Mouse (Mus musculus): ENCODE results near the gene Ace. TPM values are rescaled to one million over a fixed set of nuclear protein-coding genes. Genes with fewer than 3 reads are reported as not detected.
"Not testable (repeated sequence)": the region's sequence is repeated elsewhere in the genome, so short reads cannot be mapped to it uniquely, and the experiment has no call there.

Gene Ace
- polyA plus RNA-seq, 1 experiment from 2014 or later: 222 TPM

DNA sequence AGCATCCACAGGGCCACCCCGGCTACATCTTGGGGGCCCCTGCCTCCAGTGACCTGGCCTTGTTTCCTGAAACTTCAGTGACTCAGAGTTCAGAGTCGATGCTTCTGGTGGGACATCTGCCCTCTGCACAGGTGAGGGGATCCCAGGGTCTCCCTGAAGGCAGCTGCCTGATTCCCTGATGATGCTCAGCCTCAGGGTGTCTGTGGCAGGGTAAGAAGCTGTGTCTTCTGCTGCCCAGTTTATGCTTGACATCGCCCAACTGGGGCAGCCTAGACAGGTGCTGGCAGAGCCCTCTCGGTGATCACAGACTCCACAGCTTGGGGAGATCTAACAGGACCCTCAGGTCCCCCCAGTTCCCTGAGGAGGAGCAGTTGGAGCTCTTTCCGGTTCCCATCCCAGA lies 59.9 kb downstream of the Ace start:
- 89% methylated on average over 5 of the region's 5 CpGs for WGBS
- no peak overlapping the region for H3K4me2 ChIP-seq (replicated peaks; ENCODE audit: low read depth)
- TF ChIP-seq CTCF (IDR thresholded peaks at IDR 0.05; ENCODE audit: low read depth): no peak
- H3K27ac ChIP-seq (ENCODE audit: low read depth, low read length): no peak overlapping the region
- no peak for ATAC-seq
- no peaks in the 10 kb centered on the region for H3K36me3 ChIP-seq (ENCODE audit: control insufficient read depth, insufficient read depth)
- H3K4me1 ChIP-seq (replicated peaks; ENCODE audit: control insufficient read depth, insufficient read depth, low read length): no peaks in the 10 kb centered on the region
- H3K27me3 ChIP-seq (replicated peaks; ENCODE audit: control insufficient read depth, insufficient read depth, low read length): no peaks in the 10 kb centered on the region
- H3K4me3 ChIP-seq (ENCODE audit: low read depth, low read length): no peak overlapping the region
- H3K9ac ChIP-seq (ENCODE audit: low read depth, low read length): no peak overlapping the region
- no peaks in the 10 kb centered on the region for H3K9me3 ChIP-seq (ENCODE audit: control insufficient read depth)

GRCm38 (mm10) chr11:106032074-106032473 lies 64.3 kb downstream of the Ace start:
- H3K9me3 ChIP-seq (ENCODE audit: control insufficient read depth); H3K27ac ChIP-seq (ENCODE audit: low read depth, low read length); H3K27me3 ChIP-seq (replicated peaks; ENCODE audit: control insufficient read depth, insufficient read depth, low read length); H3K4me1 ChIP-seq (replicated peaks; ENCODE audit: control insufficient read depth, insufficient read depth, low read length); H3K4me3 ChIP-seq (ENCODE audit: low read depth, low read length); H3K36me3 ChIP-seq (ENCODE audit: control insufficient read depth, insufficient read depth); H3K9ac ChIP-seq (ENCODE audit: low read depth, low read length); ATAC-seq; H3K4me2 ChIP-seq (replicated peaks; ENCODE audit: low read depth): not testable (repeated sequence)
- 20% methylated on average over 4 of the region's 25 CpGs for WGBS

GRCm38 (mm10) chr11:106033491-106033919 lies 65.8 kb downstream of the Ace start:
- peak overlapping the region; percentile 62 for H3K27ac ChIP-seq (ENCODE audit: low read depth, low read length)
- H3K4me2 ChIP-seq (replicated peaks; ENCODE audit: low read depth): peak overlapping the region; percentile 47
- 33% methylated on average over 11 of the region's 11 CpGs for WGBS
- peak overlapping the region; percentile 11; the same call in 1 of the 2 replicates for H3K9ac ChIP-seq (ENCODE audit: low read depth, low read length)
- no peaks in the 10 kb centered on the region for H3K27me3 ChIP-seq (replicated peaks; ENCODE audit: control insufficient read depth, insufficient read depth, low read length)
- ATAC-seq: no peak
- TF ChIP-seq CTCF (IDR thresholded peaks at IDR 0.05; ENCODE audit: low read depth): peak; percentile 29; the same call in 1 of the 2 replicates
- H3K36me3 ChIP-seq (ENCODE audit: control insufficient read depth, insufficient read depth): no peaks in the 10 kb centered on the region
- H3K9me3 ChIP-seq (ENCODE audit: control insufficient read depth): no peaks in the 10 kb centered on the region
- no peak overlapping the region for H3K4me3 ChIP-seq (ENCODE audit: low read depth, low read length)
- 0 out of 2 replicates have a peak, but pooled peaks cover 3% of the 10 kb centered on the region for H3K4me1 ChIP-seq (replicated peaks; ENCODE audit: control insufficient read depth, insufficient read depth, low read length)

DNA sequence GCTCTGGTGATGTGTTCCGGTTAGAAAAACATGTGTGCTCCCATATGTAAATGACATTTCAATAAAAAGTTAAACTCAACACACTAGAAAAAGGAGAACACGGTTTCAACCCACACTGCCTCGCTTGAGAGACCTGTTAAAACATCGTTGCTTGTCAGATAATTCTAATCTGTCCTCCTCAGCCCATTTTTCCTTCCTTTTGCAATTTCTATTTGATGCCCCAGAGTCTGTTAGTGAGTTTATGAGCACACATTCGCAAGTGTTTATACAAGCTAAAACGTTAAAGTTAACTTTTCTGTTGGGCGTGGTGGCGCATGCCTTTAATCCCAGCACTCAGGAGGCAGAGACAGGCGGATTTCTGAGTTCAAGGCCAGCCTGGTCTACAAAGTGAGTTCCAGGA lies 67.2 kb downstream of the Ace start:
- Histone ChIP-seq H3K4me2 (replicated peaks; ENCODE audit: low read depth) (no peak overlapping the region), H3K27me3 (replicated peaks; ENCODE audit: control insufficient read depth, insufficient read depth, low read length) (no peaks in the 10 kb centered on the region), H3K4me1 (replicated peaks; ENCODE audit: control insufficient read depth, insufficient read depth, low read length) (0 out of 2 replicates have a peak, but pooled peaks cover 3% of the 10 kb centered on the region), H3K9ac (ENCODE audit: low read depth, low read length) (no peak overlapping the region), H3K4me3 (ENCODE audit: low read depth, low read length) (no peak overlapping the region), H3K9me3 (ENCODE audit: control insufficient read depth) (no peaks in the 10 kb centered on the region), H3K36me3 (ENCODE audit: control insufficient read depth, insufficient read depth) (no peaks in the 10 kb centered on the region), H3K27ac (ENCODE audit: low read depth, low read length) (no peak overlapping the region)
- no peak for ATAC-seq
- 83% methylated on average over 9 of the region's 9 CpGs for WGBS
- no peak for TF ChIP-seq CTCF (IDR thresholded peaks at IDR 0.05; ENCODE audit: low read depth)

DNA sequence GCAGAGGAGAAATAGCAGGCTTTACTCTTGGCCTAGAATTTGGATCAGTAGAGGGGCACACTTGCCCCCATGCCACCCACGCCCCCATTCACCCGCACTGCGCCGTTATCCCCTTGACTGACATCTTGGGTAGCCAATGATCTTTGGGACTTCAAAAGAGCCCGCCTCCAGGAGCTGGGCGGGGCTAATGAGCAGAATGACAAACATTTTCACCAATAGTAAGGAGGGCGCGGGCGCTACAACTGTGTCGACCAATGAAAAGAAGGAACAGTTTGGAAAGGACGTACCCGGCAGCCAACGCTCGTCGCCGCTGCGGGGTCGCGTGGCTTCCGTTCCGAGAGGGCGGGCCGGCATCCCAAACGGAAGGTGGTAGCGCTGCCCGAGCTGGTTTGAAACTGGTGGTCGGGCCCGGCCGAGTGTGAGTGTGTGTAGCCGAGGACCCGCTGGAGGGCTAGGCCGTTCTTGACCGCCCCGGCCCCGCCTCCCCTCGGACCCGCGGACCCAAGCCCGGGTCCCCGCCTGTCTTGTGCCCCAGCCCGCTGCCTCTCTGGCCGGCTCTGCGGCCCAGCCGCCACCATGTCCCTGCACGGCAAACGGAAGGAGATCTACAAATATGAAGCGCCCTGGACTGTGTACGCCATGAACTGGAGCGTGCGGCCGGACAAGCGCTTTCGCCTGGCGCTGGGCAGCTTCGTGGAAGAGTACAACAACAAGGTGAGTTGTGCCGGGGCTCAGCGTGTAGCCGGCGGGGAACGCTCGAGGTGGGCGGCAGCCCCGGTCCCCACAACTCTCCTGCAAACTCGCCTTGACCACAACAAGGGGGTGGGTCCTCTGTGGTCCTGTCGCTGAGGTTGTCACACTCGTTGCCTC lies 69.0 kb downstream of the Ace start, which contains the start of gene Dcaf7:
Gene Dcaf7, plus strand, starts transcription at position 325 of the 870 bp plus-strand sequence.
- Histone ChIP-seq H3K9ac (ENCODE audit: low read depth, low read length) (peak within 1 kb of the TSS; percentile 91), H3K9me3 (ENCODE audit: control insufficient read depth) (no peaks in the 10 kb centered on the region), H3K27me3 (replicated peaks; ENCODE audit: control insufficient read depth, insufficient read depth, low read length) (no peaks in the 10 kb centered on the region), H3K36me3 (ENCODE audit: control insufficient read depth, insufficient read depth) (no peaks in the 10 kb centered on the region), H3K27ac (ENCODE audit: low read depth, low read length) (peak within 1 kb of the TSS; percentile 90), H3K4me1 (replicated peaks; ENCODE audit: control insufficient read depth, insufficient read depth, low read length) (0 out of 2 replicates have a peak, but pooled peaks cover 3% of the 10 kb centered on the region), H3K4me2 (replicated peaks; ENCODE audit: low read depth) (peak within 1 kb of the TSS; percentile 75), H3K4me3 (ENCODE audit: low read depth, low read length) (peak within 1 kb of the TSS; percentile 97)
- no peak for TF ChIP-seq CTCF (IDR thresholded peaks at IDR 0.05; ENCODE audit: low read depth)
- under 1% methylated on average over 66 of the region's 66 CpGs for WGBS
- ATAC-seq: peak; percentile 99

GRCm38 (mm10) chr11:106037418-106037751 lies 69.6 kb downstream of the Ace start:
- Histone ChIP-seq H3K4me3 (ENCODE audit: low read depth, low read length) (peak overlapping the region; percentile 97), H3K4me1 (replicated peaks; ENCODE audit: control insufficient read depth, insufficient read depth, low read length) (0 out of 2 replicates have a peak, but pooled peaks cover 3% of the 10 kb centered on the region), H3K9me3 (ENCODE audit: control insufficient read depth) (no peaks in the 10 kb centered on the region), H3K36me3 (ENCODE audit: control insufficient read depth, insufficient read depth) (no peaks in the 10 kb centered on the region), H3K27ac (ENCODE audit: low read depth, low read length) (peak overlapping the region; percentile 90), H3K27me3 (replicated peaks; ENCODE audit: control insufficient read depth, insufficient read depth, low read length) (no peaks in the 10 kb centered on the region), H3K9ac (ENCODE audit: low read depth, low read length) (peak overlapping the region; percentile 91), H3K4me2 (replicated peaks; ENCODE audit: low read depth) (peak overlapping the region; percentile 75)
- WGBS: under 1% methylated on average over 13 of the region's 13 CpGs
- no peak for ATAC-seq
- TF ChIP-seq CTCF (IDR thresholded peaks at IDR 0.05; ENCODE audit: low read depth): peak; percentile 42

Other genes with a start within 250 kb of the Ace start
- 48.3 and 50.3 TPM in 2 replicates for gene Cyb561, start 14.6 kb upstream of the Ace start, polyA plus RNA-seq (2015; fragmentation: Nextera tagmentation; extraction: Ambion mirVana)
- not detected in 2 replicates for gene Ace3, start 26.7 kb downstream of the Ace start, polyA plus RNA-seq (2015; fragmentation: Nextera tagmentation; extraction: Ambion mirVana)
- 0.94 and 1.6 TPM in 2 replicates for gene Kcnh6, start 40.2 kb downstream of the Ace start, polyA plus RNA-seq (2015; fragmentation: Nextera tagmentation; extraction: Ambion mirVana)
- gene Dcaf7, start 68.9 kb downstream of the Ace start, polyA plus RNA-seq (2015; fragmentation: Nextera tagmentation; extraction: Ambion mirVana): 30.8 and 31.3 TPM in 2 replicates
- gene Taco1, start 98.1 kb downstream of the Ace start, polyA plus RNA-seq (2015; fragmentation: Nextera tagmentation; extraction: Ambion mirVana): 9.0 and 9.2 TPM in 2 replicates
- 6.2 and 6.6 TPM in 2 replicates for gene Map3k3, start 116.7 kb downstream of the Ace start, polyA plus RNA-seq (2015; fragmentation: Nextera tagmentation; extraction: Ambion mirVana)
- gene Gm10840, start 192.9 kb downstream of the Ace start, polyA plus RNA-seq (2015; fragmentation: Nextera tagmentation; extraction: Ambion mirVana): not detected in 2 replicates
- gene Limd2, start 192.9 kb downstream of the Ace start, polyA plus RNA-seq (2015; fragmentation: Nextera tagmentation; extraction: Ambion mirVana): 32.6 and 34.6 TPM in 2 replicates
- 5.7 and 6.4 TPM in 2 replicates for gene Strada, start 234.2 kb downstream of the Ace start, polyA plus RNA-seq (2015; fragmentation: Nextera tagmentation; extraction: Ambion mirVana)
- gene Ccdc47, start 248.4 kb downstream of the Ace start, polyA plus RNA-seq (2015; fragmentation: Nextera tagmentation; extraction: Ambion mirVana): 41.9 and 45.4 TPM in 2 replicates
- gene Ddx42, start 249.0 kb downstream of the Ace start, polyA plus RNA-seq (2015; fragmentation: Nextera tagmentation; extraction: Ambion mirVana): 28.1 and 30.0 TPM in 2 replicates